Mouse (Mus musculus) testis, adult 2 months (tissue): ENCODE measurements at regions not wholly inside any gene's neighbourhood (a gene's known extent, or its start where the extent isn't known, plus 50 kb on each side); places are given as distances from the start of the nearest gene placed in this dataset.

ENCODE experiments used
- CTCF ChIP-seq: fragments of 200-500 bp; IDR thresholded peaks from 2 replicates; pipeline ENCODE4 v1.5.1; 2012; ENCODE audit warnings: low read depth, mild to moderate bottlenecking, inconsistent platforms, low read length, moderate library complexity; ENCODE audit not compliant: control insufficient read depth, insufficient read depth, insufficient replicate concordance
- POLR2A ChIP-seq: fragments of 200-500 bp; IDR thresholded peaks from 2 replicates; pipeline ENCODE4 v1.6.1; 2012; ENCODE audit warnings: low read depth, mild to moderate bottlenecking, inconsistent platforms, low read length, moderate library complexity; ENCODE audit not compliant: control insufficient read depth

DNA sequence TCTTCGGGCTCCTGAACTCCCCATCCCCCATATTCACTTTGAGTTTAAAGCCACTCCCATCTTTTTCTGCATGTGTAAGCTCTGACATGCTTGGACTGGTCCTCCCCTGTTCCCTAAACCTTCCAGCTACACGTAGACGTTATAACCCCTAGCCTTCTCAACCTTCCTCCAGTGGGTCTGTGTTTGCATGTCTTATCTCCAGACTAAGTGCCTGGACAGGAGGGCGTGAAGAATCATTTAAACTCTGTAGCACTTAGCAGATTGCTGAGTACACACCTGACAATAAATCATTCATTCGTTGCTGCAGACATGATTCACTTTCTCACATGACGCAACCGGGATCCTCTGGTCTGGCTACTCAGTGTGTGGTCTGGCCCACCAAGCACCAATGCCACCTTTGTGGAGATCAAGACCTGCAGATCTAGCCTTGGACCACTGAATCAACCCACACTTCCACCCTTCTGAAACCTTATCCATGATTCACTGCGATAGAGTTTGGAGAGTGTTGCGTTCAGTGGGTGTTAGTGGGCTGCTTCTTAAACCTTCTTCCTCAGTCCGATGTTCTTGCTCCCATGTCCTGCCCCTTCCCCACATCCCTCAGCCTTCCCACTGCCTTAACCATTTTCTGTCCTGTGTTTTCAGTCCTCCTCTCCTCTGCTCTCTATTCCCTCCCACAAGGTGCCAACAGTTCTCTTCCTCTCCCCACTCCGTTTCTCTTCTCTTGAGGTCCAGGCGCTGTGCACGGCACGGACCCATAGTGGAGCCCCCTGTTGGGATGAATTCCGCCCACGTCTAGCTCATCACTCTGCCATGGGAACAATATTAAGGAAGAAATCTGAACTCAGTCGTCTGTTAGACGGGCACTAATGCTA, 541.3 kb upstream of the Gm19410 start:
- TF ChIP-seq POLR2A (no peak), CTCF (no peak)
